Mouse (Mus musculus) c-Kit-positive CD71-positive TER-119-positive erythroid progenitor cells, embryonic 14.5 days (primary cell): Measurements from ENCODE around the gene Fbrsl1.
"Not testable (repeated sequence)": the region's sequence is repeated elsewhere in the genome, so short reads cannot be mapped to it uniquely, and the experiment has no call there.

Source experiments
- DNase-seq: peaks from one replicate; pipeline ENCODE4 v3.0.0-alpha.2; 2013; ENCODE audit warnings: low spot score

Fbrsl1 gene

DNA sequence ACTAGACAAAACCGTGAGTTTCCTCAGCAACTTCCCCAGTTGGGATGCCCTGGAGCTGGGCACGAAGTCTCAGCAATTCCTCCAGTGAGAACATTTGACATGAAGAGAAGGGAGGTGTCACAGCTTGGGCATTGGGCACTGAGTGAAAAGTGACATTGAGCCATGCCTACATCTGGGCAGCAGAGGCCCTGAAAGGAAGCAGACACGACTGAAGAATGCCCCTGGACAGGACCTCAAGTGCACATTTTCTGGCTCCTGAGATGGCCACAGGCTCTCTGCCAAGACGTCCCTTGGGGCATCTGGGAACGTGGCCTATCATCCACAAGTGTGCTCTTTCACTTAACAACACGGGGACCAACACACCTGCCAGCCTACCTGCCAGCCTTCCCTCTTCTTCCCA lies 991 bp upstream of the Fbrsl1 start:
- no peak for DNase-seq

DNA sequence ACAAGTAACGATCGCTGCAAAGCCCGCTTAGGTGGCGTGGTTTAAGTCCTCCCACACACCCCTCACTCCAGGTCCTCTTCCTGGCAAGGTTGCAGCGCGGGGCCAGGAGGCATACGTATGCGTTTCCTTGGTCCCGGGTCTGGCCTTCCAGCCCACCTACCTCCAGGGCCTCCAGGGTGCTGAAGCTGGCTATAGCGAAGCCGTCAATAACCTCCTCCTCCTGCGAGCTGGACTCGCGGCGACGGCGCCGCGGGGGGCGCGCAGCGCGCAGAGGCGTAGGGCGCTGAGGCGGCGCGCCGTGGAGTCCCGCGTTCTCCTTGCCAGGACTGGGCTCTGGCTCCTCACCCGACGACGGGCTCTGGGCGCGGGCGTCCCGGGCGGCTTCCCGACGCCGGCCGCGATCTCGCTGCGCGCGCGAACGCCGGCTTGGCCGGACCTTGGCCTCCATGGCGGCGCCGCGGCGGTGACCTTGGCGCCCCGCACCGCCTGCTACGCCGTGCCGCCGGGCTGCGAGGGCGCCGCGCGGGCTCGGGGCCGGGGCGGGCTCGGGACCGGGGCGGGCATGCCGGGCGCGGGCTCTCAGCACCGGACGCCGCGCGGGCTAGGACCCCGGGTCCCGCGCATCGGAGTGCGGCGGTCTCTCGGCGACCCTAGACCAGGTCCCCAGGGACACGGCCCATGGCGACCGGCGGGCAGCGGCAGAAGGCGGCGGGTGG lies 425 bp downstream of the Fbrsl1 start:
- peak; percentile 30 for DNase-seq

DNA sequence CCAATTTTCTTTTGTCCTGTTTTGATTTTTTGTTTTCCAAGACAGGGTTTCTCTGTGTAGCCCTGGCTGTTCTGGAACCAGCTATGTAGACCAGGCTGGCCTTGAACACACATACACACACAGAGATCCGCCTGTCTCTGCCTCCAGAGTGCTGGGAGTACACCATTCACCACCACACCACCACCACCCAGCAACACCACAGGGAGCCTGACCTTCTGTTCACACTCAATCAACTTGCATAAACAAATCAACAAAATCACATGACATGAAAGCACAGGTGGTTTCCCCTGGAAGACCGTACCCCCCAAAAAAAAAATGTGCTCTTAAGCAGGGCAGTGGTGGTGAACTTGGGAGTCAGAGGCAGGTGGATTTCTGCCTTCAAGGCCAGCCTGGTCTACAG lies 3.8 kb downstream of the Fbrsl1 start:
- DNase-seq, result no peak

- no peak for DNase-seq
These were observed 5.2 kb downstream of the Fbrsl1 start for GRCm38 (mm10) chr5:110442966-110443590.

- DNase-seq, result no peak
These were observed 8.6 kb downstream of the Fbrsl1 start for GRCm38 (mm10) chr5:110439565-110440310.

- no peak for DNase-seq
These were observed 9.7 kb downstream of the Fbrsl1 start for GRCm38 (mm10) chr5:110438591-110438990.

- DNase-seq, result no peak
These were observed 10.6 kb downstream of the Fbrsl1 start for GRCm38 (mm10) chr5:110437632-110438261.

GRCm38 (mm10) chr5:110436166-110436565 lies 12.1 kb downstream of the Fbrsl1 start:
- not testable (repeated sequence) for DNase-seq

DNA sequence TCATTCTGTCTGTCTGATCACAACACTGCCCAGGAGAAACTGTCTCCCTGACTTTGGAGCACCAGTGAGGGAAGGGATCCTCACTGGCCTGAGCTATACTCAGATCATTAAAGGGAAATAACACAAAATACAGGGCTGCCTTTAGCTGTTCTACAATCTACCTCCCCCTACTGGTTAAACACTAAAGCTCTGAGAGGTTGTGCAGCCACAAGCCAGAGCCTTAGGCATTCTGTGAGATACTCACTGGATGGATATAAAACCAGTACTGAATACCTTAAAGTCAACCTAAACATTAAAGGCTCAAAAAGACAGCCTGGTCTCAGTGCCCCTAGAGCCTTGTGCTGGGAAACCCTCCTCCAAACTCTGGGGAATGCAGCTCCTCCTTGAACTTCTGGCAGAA lies 13.5 kb downstream of the Fbrsl1 start:
- DNase-seq, result peak; percentile 16

DNA sequence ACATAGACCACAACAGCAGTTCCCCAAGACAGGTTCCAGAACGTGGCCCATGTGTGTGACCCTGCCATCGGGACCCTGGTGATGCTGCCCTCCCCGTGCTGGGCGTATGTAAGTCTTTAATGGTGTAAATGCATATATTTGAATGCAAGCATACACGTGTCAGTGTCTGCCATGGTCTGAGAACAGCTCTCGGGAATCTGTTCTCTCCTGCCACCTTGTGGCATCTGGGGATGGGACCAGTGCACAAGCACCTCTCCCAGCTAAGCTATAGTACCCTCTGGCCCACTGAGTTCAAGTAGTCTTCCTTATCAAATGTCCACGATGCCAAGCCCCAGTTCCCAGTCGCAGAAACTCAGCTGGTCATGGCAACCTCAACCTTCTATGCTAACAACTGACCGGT lies 19.3 kb downstream of the Fbrsl1 start:
- DNase-seq, result peak; percentile 32

GRCm38 (mm10) chr5:110428290-110428689 lies 20.0 kb downstream of the Fbrsl1 start:
- DNase-seq, result no peak

GRCm38 (mm10) chr5:110425187-110425586 lies 23.1 kb downstream of the Fbrsl1 start:
- DNase-seq, result no peak

DNA sequence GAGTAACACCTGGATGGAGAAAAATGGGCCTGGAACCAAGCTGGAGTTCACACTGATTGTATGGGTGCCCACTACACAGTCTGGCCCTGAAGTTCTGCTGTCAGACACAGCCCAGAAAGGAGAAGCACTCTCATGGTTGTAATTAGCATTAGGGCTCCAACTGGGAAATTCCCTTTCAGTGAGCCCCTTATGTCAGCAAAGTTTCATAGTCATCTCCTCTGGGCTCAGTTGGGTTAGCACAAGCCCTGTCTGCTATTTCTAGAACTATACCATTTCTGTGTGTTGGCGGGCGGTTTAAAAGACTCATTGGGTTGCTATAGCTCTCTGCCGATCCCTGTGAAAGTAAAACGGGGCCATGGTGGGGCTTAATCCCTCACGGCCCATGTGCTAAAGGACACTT lies 24.1 kb downstream of the Fbrsl1 start:
- DNase-seq, result no peak

DNA sequence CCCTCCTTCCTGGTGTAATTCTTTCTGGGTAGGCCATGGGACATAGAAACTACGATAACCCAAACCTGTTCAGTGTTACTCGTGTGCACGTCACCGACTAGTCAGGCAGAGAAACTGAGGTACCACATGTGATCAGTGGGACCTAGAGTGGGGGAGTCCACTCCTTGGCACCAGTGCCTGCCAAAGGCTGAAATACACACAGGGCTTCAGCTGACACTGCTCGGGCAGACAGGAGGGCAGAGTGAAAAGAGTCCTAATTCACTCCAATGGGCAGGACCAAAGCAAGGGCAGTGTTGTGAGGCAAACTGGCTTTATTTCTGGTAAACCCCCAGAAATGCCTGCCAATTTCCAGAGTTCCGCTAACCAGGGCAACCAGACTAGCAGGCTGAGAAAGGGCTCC lies 26.9 kb downstream of the Fbrsl1 start:
- no peak for DNase-seq

DNA sequence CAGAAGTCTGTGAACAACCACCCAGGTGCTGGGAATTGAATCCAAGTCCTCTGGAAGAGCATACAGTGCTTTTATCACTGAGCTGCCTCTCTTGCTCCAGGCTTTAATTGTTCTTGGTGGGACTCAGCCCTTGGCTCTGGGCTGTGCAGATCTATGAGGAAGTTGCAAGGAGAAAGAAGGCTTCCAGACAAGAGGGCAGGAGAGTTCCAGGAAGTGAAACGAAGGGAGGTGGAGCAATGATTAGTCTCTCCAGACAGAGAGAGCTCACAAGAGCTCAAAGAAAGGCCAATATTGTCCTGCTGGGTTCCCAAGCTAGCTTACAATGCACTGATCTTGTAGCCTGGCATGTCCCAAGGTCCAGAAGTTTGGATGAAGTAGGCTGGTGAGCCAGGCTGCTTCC lies 27.4 kb downstream of the Fbrsl1 start:
- no peak for DNase-seq

- DNase-seq, result no peak
These were observed 28.1 kb downstream of the Fbrsl1 start for GRCm38 (mm10) chr5:110420201-110420600.

DNA sequence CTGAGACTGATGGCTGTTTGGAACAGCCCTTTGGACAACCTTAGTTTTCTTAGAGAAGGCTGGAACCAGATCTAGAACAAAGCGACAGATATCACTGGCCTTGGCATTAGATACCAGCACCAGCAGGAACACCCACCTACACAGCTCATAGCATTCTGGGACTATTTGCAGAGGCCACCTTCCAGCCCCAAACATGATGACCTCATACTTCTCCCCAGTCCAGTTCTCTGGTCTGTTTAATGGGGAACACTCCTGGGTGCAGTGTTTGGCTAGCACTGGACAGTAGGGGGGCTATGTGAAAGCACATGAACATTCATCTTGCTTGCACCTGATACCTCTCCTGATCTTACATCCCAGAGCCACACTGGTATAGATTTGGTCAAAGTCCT lies 29.8 kb downstream of the Fbrsl1 start:
- DNase-seq, result no peak

GRCm38 (mm10) chr5:110417756-110418522 lies 30.4 kb downstream of the Fbrsl1 start:
- DNase-seq, result no peak

DNA sequence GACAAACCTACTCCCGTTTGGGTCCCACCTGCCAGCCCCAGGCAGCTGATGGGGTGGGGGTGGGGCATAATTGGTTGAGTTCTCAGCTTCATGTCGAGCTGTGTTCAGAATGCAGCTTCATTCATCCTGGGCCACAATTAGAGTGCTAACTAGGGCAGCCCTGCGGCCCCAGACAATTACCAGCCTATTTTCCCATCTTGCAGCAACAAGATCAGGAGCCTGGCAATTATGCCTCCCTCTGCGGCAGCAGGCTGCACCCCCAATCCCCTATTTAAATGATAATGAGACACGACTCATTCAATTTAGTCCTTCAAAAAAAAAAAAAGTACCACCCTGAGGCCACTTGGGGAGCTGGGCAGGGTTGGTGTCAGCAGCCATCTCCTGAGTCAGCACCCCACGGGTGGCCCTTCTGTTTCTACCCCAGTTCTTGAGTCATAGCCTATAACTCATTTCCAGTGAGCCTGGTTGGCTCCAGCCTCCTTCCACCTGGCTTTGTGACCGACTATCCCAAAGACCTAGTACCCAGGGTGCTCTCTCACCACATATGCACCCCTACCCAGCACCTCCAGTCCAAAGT lies 31.4 kb downstream of the Fbrsl1 start:
- DNase-seq, result no peak

DNA sequence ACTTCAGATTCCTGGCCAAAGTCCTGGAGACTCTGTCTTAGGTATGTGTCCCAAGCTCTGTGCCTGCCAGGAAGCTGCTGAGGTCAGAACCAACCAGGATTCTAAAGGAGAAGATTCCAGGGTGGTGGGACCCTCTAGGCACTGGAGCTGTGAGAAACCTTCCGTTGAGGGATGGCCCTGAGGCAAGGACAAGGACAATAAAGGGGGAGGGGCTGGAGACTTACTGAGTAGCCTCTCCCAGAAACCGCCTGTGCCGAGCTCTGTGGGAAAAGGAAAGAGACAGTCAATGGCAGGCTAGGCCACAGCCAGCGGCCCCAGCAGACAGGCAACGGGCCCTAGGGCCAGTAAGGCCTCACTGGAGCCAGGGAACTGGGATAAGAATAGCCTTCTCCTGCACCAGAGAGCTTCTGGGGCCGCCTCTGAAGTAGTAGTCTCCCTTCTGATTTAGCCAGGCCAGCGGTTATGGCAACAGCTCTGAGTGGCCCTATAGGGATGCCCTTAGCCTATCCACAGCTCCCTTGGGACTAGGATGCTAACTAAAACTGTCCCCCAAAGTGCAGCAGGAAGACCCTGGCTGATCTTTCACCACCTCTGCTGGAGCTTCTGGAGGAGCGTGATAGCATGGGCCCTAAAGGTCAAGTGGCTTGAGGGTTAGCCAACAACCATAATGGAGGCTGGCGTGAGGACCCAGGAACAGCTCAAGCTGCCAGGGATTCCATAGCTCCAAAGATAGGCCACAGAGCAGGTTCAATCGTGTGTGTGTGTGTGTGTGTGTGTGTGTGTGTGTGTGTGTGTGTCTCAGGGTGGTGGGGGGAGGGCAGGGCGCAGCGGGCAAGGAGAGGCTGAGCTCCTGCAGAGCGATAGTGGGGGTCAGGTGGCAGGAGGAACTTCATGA lies 32.2 kb downstream of the Fbrsl1 start:
- DNase-seq, result no peak

GRCm38 (mm10) chr5:110415022-110415421 lies 33.3 kb downstream of the Fbrsl1 start:
- DNase-seq, result no peak
